15 mouse cellular contexts compared by ENCODE assay signal in the genomic region with DNA sequence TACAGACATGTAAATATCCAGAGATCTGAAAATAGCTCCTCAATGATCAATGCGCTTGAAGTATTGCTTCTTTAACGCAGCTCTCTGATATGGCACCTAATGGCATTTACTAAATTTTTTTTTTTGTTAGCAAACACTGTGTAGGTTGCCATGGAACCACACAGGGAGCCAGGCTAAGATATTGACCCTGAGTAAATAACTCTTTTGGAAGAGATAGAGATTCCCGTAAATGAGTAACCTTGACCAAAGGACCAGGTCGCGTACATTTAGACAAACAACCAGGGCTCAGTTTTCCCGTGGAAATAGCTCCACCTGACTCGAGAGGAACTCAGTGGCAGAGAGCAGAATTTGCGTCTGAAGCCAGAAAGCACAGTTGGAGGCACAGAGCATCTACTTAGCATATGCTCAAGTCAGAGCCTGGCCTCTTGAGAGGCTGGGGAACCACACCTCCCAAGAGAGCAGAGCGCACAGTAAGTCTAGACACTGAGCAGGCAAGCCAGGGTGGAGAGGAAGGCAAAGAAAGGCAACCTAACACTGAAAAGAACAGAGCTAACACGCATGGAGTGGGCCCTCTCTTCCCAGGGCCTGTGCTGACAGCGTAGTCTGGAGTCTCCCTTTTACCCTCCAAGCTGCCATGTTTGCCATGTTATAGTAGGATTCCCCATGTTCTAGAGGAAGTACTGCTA.
DNase-seq lines count a peak whose midpoint lies in the region; ATAC-seq lines count a peak whose summit lies in the region.
"Had no signal": no experiment of that assay in that cellular context is flagged by ENCODE, and none has a peak within 500 bp of the region (broad histone marks: within the 10 kb centered on the region; RNA-seq: fewer than 3 reads in every experiment).

No protein-coding gene starts in this region.

- peaks cover 15% of the 10 kb centered on the region for H3K4me1 ChIP-seq in hindbrain, embryonic 13.5 days (replicated peaks)
- H3K4me1 ChIP-seq: embryonic facial prominence, embryonic 13.5 days; limb, embryonic 15.5 days had no signal

- 0 out of 2 replicates have a peak, but pooled peaks cover 3% of the 10 kb centered on the region for H3K27me3 ChIP-seq in hindbrain, embryonic 13.5 days
- H3K27me3 ChIP-seq: embryonic facial prominence, embryonic 13.5 days; forebrain, embryonic 15.5 days; limb, embryonic 15.5 days had no signal

- 71% methylated on average over 11 of the region's 11 CpGs for WGBS in hindbrain, embryonic 13.5 days

- no peak overlapping the region for H3K4me2 ChIP-seq in hindbrain, embryonic 13.5 days
- H3K4me2 ChIP-seq: embryonic facial prominence, embryonic 13.5 days; forebrain, embryonic 15.5 days; limb, embryonic 15.5 days; midbrain, embryonic 12.5 days had no signal

- no peak overlapping the region for H3K4me3 ChIP-seq in hindbrain, embryonic 13.5 days
- H3K4me3 ChIP-seq: embryonic facial prominence, embryonic 13.5 days; forebrain, embryonic 15.5 days; limb, embryonic 15.5 days; midbrain, embryonic 12.5 days had no signal

- no peaks in the 10 kb centered on the region for H3K36me3 ChIP-seq in hindbrain, embryonic 13.5 days
- H3K36me3 ChIP-seq: embryonic facial prominence, embryonic 13.5 days; forebrain, embryonic 15.5 days; limb, embryonic 15.5 days; midbrain, embryonic 12.5 days had no signal

- H3K27ac ChIP-seq in hindbrain, embryonic 13.5 days, result no peak overlapping the region
- H3K27ac ChIP-seq: embryonic facial prominence, embryonic 13.5 days; forebrain, embryonic 15.5 days; limb, embryonic 15.5 days; midbrain, embryonic 12.5 days had no signal

- DNase-seq in lung, postnatal 25 days (ENCODE audit: low spot score), result peak; percentile 18
- no peak for DNase-seq in lung, postnatal 14 days
- peak; percentile 30 for DNase-seq in thymus, postnatal 25 days
- DNase-seq in right cerebral cortex, postnatal 10 days (ENCODE audit: low spot score in 2 of 2), result no peak
- no peak for DNase-seq in adrenal gland, postnatal 25 days
- DNase-seq: cerebellum, postnatal 36 days; heart, postnatal 10 days; retina, postnatal 1 day had no signal

- H3K9ac ChIP-seq in hindbrain, embryonic 13.5 days, result no peak overlapping the region
- H3K9ac ChIP-seq: embryonic facial prominence, embryonic 13.5 days; forebrain, embryonic 15.5 days; limb, embryonic 15.5 days; midbrain, embryonic 12.5 days had no signal

- ATAC-seq in activated CD4-positive, CD25-positive, alpha-beta regulatory T cell, adult 4 months, result peak; percentile 4
- ATAC-seq in neutrophil, adult 5-6 weeks (ENCODE audit: extremely low read depth, insufficient number of reproducible peaks, low FRiP score, poor library complexity, severe bottlenecking), result peak; percentile 67
- ATAC-seq in hindbrain, embryonic 13.5 days (ENCODE audit: low FRiP score), result no peak
- ATAC-seq: forebrain, embryonic 15.5 days had no signal

- no peaks in the 10 kb centered on the region for H3K9me3 ChIP-seq in hindbrain, embryonic 13.5 days
- H3K9me3 ChIP-seq: embryonic facial prominence, embryonic 13.5 days; forebrain, embryonic 15.5 days; limb, embryonic 15.5 days; midbrain, embryonic 12.5 days had no signal

Comparison
In these comparisons a context has a peak if more than half of its experiments do, and no peak if none do; other contexts are left out.
1. DNase-seq: peak in lung, postnatal 25 days (single experiment) and thymus, postnatal 25 days (single experiment); none in lung, postnatal 14 days (single experiment), right cerebral cortex, postnatal 10 days (0 of 2) and adrenal gland, postnatal 25 days (single experiment).